Mouse (Mus musculus) ovary, postnatal 14 days (tissue): ENCODE results near the gene Thsd7a.
A peak's percentile ranks its signal among the peaks of the same experiment; 100 is the strongest.

Experiments used
- DNase-seq: peaks from one replicate; pipeline ENCODE4 v3.0.0; 2022; ENCODE audit warnings: low spot score

Thsd7a gene

GRCm38 (mm10) chr6:12748787-12749530, at the start of gene Thsd7a:
TSS of gene Thsd7a (minus strand) at chr6:12749410.
- DNase-seq: peak; percentile 18

DNA sequence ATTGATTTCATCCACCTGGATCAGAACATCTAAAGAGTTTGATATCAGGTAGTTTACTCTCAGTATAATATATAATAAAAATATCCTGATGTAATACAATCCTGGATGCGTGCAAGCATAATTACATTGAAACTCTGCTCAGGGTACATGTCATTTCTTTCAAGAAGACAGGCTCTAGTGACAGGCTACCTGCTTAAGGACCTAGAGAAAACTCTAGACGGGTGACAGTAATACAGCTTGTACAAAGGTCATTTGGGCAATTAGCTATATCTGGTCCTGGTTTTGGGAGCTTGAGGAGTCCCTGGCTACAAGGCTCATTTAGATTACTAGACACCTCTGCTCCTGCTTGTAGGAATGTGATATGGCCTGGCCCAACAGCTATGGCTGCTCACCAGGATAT, 37.9 kb upstream of the Thsd7a start:
- DNase-seq: no peak

DNA sequence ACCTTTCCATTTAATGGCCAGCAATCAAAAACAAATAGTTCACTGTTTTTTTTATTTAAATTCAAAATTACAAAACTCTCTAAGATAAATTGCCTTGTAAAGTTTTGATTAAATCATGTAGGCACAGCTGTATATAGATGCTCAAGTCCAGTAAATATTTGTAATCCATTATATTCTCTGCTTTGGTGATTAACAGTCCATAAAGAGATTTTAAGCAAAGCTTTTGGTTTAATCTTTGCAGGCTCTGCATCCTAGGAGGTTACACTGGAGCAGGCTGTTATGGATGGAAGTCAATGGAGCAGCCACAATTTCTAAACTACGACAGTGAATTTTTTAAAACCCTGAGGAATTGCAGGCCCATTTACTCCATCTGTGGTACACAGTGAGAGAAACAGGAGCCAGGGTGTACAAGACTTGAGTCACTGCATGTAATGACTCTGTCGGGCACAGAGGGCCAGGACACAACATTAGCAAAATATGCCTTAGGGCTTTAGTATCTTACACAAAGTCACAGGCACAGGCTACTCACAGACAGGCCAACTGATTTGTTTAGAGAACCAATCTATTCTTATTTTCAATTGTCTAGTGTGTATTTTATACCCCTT, 37.3 kb upstream of the Thsd7a start:
- no peak for DNase-seq

DNA sequence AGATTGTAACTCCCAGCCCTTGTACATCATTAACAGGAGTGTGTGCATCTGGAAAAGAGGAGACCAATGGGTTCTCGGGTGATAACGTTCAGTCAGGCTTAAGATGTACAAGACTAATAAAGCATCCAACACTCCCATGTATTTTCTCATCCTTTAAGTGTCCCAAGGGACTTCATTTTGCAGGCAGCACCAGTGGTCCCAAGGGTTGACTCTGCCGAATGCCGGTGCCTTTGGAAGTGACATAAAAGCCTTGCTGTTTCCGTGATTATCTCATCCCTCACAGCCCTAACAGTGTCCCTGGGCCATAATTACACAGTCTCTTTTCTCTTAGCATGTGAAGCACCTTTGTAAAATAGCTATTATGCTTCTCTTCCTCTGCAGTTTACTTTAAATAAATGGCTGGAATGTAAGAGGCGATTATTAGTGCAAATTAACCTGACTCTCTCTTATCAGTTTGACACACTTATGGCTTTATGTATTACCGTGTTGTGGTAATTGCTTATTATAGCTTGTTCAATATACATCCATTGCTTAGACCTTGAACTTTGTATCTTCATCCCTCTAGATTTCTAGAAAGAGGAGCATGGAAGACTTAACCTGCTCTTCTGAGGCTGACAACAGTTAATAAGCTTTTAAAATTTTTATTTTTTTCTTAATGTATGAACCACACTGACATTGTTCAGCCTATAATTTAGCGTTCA, 35.9 kb upstream of the Thsd7a start:
- DNase-seq: no peak

DNA sequence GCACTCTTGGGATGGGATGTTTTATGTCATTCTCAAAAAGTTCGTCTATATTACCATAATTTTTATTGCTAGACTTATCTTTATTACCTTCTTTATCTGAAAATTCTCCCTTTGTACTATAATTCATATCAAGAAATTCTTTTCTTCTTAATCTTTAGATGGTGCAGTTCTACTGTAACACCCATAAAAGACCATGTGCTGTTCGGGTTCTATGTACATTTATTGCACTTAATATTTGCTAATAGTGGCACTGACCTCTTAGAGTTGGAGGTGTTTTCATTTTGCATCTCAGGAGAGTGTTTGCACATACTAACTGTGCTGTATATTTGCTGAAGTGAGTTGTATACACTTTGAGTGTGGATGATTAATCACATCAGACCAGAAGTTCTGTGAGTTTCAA, 23.6 kb upstream of the Thsd7a start:
- DNase-seq: no peak

GRCm38 (mm10) chr6:12765191-12765590, 16.0 kb upstream of the Thsd7a start:
- DNase-seq: no peak

DNA sequence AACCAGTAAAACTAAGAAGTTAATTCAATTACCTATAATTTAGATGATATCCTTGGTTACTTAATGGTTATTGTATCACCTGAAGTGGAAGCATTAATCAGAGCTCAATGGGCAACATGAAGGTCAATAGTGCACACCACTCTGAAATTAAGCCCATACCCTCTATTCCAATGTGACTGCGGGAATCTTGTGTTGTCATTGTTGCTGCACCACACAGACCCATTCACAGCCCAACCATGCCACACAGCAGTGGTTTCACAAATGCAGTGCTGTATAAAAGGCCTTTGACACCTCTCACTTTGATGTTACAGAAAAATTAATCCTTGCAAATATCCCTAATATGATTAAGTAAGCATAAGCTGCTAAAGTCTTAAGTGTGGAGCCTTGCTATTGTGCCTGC, 15.4 kb upstream of the Thsd7a start:
- DNase-seq: no peak

DNA sequence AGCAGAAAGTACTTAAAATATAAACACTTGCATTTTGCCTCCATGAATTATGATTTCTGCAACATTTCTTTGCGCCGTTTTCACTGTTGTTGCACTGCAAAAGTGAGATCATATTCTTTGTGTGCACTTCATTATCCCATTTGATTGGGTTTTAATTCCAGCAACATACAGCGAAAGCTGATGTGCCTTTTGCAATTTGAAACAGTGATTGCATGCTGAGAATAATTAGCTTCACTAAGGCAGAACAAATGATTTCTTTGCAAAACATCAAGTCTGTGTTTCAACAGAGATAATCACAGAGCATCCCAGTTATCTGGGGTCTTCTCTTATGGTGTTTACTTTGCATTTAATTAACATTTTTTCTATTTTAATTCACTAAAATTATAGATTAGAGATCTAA, 14.6 kb upstream of the Thsd7a start:
- DNase-seq: no peak

GRCm38 (mm10) chr6:12759328-12760193, 10.4 kb upstream of the Thsd7a start:
- DNase-seq: no peak

GRCm38 (mm10) chr6:12752297-12752696, 3.1 kb upstream of the Thsd7a start:
- no peak for DNase-seq

DNA sequence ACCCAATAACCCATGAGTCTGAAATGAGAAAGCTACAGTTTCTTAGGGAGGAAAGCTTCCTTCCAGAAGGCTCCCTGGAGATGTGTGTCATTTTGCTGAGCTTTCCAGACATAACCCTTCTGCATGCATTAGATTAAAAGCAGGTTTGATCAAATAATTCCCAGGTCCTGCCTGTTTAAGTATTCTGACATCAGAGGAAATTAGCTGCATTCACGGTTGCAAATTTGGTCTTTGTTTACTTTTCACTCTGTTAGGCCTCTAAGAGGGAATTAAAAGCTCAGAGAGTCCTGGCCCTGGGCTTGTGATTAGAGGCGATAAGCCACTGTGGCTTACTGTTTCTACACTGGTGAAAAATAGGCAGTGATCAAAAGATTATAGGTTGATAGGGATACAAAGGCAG, 1.2 kb upstream of the Thsd7a start:
- DNase-seq: no peak

DNA sequence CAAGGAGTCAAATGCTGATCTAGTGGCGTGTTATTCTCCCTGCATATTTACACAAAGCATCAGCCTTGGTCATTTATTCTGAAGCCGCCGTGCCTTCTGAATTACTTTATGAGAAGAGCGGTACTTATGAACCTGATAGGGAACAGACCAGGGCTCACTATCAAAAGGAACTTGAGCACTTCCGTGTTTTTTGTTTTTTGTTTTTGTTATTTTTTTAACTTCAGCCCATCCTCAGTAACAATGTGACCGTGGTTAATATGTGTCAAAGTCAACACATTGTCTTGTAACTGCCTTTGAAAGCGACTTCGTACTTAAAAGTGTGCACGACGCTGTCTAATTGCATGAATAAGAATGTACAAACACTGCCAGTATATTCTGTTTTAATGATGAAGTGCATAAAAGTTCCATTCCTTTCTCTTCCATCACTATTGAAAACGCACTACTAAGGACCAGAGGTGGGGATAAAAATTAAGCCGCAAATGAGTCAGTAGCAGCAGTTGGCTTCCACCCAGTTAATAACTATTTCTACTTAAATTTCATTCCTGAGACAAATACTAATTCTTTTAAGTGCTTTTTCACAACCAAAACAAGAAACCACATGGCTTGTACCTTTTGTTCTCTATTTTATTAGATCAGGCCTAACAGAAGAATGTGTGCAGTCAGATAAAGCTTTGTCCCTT, 461 bp upstream of the Thsd7a start:
- DNase-seq: no peak

DNA sequence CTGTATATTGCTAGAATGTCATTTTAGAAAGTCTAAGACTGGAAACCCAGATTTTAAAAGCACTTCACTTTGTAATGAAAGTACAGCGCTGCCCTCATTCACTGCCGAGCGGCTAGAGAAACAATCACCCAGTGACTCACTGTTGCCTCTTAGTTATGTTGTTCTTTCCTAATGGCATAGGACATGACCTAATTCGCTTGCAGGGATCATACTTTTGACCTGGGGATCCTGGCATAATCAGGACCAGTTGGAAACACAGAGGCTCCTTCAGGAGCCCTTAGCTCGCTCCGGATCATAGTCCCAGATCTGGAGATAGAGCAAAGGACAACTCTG, 790 bp downstream of the Thsd7a start:
- DNase-seq: peak; percentile 4

DNA sequence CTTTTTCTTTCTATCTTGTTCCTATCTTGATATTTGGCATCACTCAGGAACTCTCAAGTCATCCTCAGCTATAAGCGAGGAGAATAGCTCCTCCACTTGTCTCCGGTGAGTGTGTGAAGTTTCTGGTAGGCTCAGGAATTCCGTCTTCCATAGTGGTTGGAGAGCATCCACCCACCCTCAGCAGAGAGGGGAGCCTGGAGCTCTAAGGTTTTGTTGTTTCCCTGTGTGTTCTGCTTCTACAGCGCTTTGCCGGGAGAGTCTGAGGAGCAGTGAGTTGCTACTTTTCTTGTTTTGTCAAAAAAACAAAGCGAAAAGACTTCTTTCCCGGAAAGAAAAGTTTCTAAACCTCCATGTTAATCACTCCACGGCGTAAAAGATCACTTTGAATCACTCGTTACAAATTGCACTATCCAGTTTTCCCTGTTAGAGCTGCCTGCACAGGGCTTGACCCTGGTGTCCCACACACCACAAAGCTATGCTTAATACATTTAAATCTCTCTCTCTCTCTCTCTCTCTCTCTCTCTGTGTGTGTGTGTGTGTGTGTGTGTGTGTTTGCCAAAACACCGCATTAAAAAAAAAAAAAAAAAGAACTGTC, 1.3 kb downstream of the Thsd7a start:
- DNase-seq: no peak

GRCm38 (mm10) chr6:12742791-12743190, 6.4 kb downstream of the Thsd7a start:
- no peak for DNase-seq

DNA sequence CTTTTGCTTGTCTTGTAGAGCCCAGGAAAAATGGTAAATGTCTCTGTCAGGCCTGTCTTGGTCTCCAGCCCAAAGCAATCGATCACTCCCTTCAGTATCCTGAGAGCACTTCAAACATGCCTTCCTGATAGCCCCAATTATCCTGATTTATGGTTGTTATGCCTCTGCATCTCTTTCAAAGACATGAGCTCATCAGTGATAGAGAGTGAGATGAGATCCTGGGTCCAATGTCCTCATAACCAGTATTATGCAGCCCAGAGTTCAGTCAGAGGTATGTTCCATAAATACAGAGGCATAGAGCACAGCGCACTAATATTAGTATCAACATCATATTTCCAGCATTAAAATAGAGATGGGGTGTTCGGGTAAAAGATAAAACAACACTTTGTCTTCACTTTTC, 15.3 kb downstream of the Thsd7a start:
- DNase-seq: no peak

DNA sequence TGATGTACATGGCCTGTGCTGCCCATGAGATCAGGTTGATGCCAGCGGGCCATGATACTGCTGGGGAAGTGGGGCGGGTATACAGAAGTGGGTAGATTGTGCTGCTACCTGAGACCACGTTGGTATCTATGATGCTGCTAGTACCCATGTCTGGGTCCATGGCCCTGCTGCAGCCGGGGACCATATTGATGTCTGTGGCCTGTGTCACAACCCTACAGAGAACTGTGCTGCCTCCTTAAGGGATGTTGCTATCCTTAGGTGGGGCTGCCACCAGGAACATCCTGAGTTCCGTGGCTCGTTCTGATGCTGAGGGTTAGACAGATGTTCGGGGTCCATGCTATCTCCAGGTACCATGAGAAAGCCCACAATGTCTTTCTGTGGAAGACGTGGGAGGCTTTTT, 33.1 kb downstream of the Thsd7a start:
- no peak for DNase-seq

- DNase-seq: no peak
Measured at GRCm38 (mm10) chr6:12712581-12712980, 36.6 kb downstream of the Thsd7a start.

DNA sequence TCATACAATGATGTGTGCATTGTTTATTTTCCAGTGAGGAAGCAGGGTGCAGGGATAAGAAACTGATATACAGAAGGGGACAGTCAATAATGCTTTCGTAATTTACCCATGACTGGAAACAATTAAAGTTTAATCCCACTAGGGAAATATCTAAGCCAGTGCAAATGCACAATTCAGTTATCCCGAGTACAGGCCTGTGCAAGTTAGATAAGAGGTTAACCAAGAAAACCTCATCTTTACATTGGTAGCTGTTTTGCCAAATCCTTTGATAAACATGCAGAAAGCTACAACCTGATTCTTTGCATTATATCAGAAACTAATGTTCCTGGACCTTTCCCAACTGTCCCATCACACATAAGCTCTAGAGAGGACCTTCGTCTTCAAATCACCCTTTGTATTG, 46.3 kb downstream of the Thsd7a start:
- no peak for DNase-seq

GRCm38 (mm10) chr6:12699089-12699488, 50.1 kb downstream of the Thsd7a start:
- DNase-seq: no peak

- no peak for DNase-seq
Measured at GRCm38 (mm10) chr6:12693689-12694088, 55.5 kb downstream of the Thsd7a start.

DNA sequence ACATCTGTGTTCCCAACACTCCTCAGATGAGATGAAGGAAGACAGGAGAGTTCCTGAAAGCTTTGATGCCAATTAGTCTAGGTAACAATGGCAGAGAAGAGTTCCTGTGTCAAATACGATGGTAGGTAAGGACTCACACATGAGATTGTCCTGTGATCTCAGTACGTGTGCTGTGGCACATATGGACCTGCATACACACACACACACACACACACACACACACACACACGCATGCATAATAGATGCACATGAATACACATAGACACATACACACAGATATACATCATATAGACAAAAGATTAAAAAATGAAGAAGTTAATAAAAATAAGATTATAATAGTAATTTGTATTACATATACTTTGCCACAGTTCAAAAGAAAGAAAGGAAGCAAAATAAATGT, 56.0 kb downstream of the Thsd7a start:
- no peak for DNase-seq
